Mouse (Mus musculus): ENCODE results near the gene Ddit4l.
"Not testable (repeated sequence)": the region's sequence is repeated elsewhere in the genome, so short reads cannot be mapped to it uniquely, and the experiment has no call there.

Ddit4l gene

DNA sequence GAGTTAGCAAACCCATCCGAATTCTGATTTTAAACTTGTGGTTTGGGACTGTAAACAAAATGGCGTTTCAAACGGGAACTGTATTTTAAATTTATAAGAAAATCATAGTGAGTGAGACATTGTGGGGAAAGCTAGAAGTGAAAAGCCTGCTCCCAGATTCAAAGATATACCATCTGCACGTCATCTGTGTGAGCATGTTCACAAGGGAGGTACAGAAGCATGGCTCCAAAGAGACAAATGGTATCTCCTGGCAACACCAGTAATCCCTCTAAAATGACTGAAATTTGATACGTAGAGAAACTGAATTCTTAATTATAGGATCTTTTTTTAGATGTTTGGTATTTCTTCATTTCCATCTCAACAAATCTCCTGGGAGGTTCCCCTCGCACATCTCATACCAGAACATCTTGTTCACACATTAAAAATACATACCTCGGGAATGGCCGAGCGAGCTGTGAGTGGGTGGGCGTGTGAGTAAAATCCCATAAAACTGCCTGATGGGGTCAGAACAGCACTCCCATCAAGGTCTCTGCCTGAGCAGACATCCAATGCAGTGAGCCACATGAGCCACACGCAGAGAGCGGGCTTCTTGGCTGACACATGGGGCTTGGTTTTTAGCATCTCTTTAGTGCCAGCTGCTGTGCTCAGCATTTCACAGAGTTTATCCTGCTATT is 26.2 kb downstream of the Ddit4l start:
- no peak for DNase-seq (ENCODE audit: low spot score)

DNA sequence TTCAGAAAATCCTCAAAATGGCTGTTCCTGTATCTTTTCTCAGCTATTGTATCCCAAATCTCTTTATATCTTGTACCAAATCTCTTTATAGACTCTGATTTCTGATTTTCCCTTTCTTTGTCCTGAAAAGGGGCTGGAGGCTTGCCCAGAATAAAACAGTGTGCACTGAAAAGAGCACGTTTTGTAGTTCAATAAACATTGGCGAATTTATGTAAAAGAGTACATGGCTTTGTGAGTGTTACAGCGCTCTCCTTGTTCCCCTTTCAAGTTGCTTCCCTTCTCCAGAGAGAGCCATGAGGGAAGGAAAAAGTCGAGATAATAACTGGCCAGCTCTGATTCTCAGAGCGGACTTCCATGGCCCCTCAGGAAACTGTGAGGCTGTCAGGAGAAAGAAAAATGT is 27.7 kb downstream of the Ddit4l start:
- DNase-seq (ENCODE audit: low spot score): no peak

DNA sequence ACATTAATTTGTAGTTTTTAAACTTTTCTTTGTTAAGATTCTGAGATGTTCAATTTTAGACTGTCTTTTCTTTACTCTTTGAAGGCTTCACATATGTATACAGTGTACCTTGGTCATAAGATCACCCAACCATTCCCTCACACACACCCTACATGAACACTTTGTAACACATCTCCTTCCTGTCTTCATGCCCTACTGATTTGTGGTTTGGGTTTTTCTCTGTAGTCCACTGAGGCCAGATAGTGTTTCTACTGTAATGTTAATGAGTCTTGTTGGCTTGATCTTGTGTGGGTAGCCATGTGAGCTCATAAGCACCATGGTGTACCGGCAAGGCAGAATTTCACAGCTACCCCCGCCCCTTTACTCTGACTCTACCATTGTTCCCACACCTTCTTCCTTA is 31.4 kb downstream of the Ddit4l start:
- DNase-seq (ENCODE audit: low spot score): no peak

DNA sequence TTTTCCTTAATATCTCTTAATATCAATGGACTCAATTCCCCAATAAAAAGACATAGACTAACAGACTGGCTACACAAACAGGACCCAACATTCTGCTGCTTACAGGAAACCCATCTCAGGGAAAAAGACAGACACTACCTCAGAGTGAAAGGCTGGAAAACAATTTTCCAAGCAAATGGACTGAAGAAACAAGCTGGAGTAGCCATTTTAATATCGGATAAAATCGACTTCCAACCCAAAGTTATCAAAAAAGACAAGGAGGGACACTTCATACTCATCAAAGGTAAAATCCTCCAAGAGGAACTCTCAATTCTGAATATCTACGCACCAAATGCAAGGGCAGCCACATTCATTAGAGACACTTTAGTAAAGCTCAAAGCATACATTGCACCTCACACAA is 49.8 kb downstream of the Ddit4l start, which contains the start of gene Gm21962:
Gene Gm21962 (plus strand): TSS at position 301 of the 400 bp plus-strand sequence.
- DNase-seq (ENCODE audit: low spot score): not testable (repeated sequence)

All from adipocyte (in vitro differentiated cells).